Mouse (Mus musculus) brain, embryonic 14.5 days (tissue): ENCODE data around the gene B3gnt2.

Source experiments
- CTCF ChIP-seq: fragments of 200-500 bp; IDR thresholded peaks from 2 replicates; pipeline ENCODE4 v1.5.1; 2012; ENCODE audit warnings: inconsistent platforms, mild to moderate bottlenecking, moderate library complexity, borderline replicate concordance; ENCODE audit not compliant: insufficient read depth, insufficient read length; ENCODE audit errors: extremely low read depth
- POLR2A ChIP-seq: fragments of 200-500 bp; IDR thresholded peaks from 2 replicates; pipeline ENCODE4 v1.6.1; 2012; ENCODE audit warnings: mild to moderate bottlenecking, inconsistent platforms, borderline replicate concordance; ENCODE audit not compliant: poor library complexity, insufficient read depth, insufficient read length, severe bottlenecking; ENCODE audit errors: extremely low read depth

DNA sequence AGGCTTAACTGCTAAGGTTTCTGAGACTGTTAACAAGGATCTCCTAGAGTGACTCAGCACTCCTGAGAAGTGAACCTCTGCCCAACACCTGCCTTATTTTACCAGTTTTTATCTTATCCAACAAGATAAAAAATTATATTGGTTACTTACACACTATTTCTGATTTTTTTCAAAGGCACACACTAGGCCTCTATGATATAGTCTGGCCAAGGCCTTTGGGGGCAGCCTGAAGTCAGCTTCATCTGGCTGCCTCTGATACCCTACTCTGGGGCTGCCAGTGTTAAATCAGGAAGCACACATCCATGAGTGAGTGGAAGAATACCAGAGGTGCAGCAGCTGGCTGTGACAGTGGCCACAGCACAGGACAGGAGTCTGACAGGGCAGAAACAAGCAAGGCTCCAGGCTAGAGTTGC, 45.7 kb upstream of the B3gnt2 start:
- TF ChIP-seq CTCF (no peak), POLR2A (no peak)
